Mouse (Mus musculus) myocyte (in vitro differentiated cells): ENCODE results near the gene Rgs9bp. TPM values are rescaled to one million over a fixed set of nuclear protein-coding genes. Genes with fewer than 3 reads are reported as not detected.

Source experiments
- H3K27me3 ChIP-seq: one replicate; pipeline ENCODE4 v1.6.1; 2011; ENCODE audit not compliant: control insufficient read depth, insufficient read depth, insufficient read length
- H3K36me3 ChIP-seq: one replicate; pipeline ENCODE4 v1.6.1; 2011; ENCODE audit not compliant: control insufficient read depth, insufficient read depth
- H3K4me2 ChIP-seq: one replicate; pipeline ENCODE4 v1.6.1; 2011; ENCODE audit warnings: low read depth, control low read depth
- H3K4me3 ChIP-seq: one replicate; pipeline ENCODE4 v1.5.1; 2011; ENCODE audit warnings: mild to moderate bottlenecking, control low read depth, moderate library complexity
- H3K79me2 ChIP-seq: one replicate; pipeline ENCODE4 v1.6.1; 2011; ENCODE audit not compliant: control insufficient read depth, insufficient read depth
- H3ac ChIP-seq: one replicate; pipeline ENCODE4 v1.6.1; 2011; ENCODE audit not compliant: control insufficient read depth, insufficient read length
- CEBPB ChIP-seq: IDR thresholded peaks from 2 replicates; pipeline ENCODE4 v1.6.1; 2011; ENCODE audit warnings: mild to moderate bottlenecking, moderate library complexity; ENCODE audit not compliant: poor library complexity, insufficient read depth, severe bottlenecking
- E2F4 ChIP-seq: IDR thresholded peaks from one replicate; pipeline ENCODE4 v1.6.1; 2011; ENCODE audit warnings: mild to moderate bottlenecking, control low read depth, moderate library complexity; ENCODE audit not compliant: insufficient read depth
- MAX ChIP-seq: IDR thresholded peaks from one replicate; pipeline ENCODE4 v1.6.1; 2011; ENCODE audit warnings: low read depth, mild to moderate bottlenecking, control low read depth
- MYOD1 ChIP-seq, 3 experiments: IDR thresholded peaks; one replicate each; pipeline ENCODE4 v1.6.1; 2011; ENCODE audit warnings: control low read depth in 2 of 3, low read depth in 2 of 3, mild to moderate bottlenecking in 2 of 3, moderate library complexity in 1 of 3; ENCODE audit not compliant: insufficient read length in 2 of 3, control insufficient read depth in 1 of 3
- MYOG ChIP-seq, 3 experiments: IDR thresholded peaks; one replicate each; pipeline ENCODE4 v1.6.1; 2011; ENCODE audit warnings: control low read depth in 2 of 3, low read depth in 2 of 3, mild to moderate bottlenecking in 2 of 3; ENCODE audit not compliant: insufficient read length in 2 of 3, control insufficient read depth in 1 of 3, insufficient read depth in 1 of 3
- POLR2A ChIP-seq: IDR thresholded peaks from one replicate; pipeline ENCODE4 v1.6.1; 2011; ENCODE audit warnings: low read depth, mild to moderate bottlenecking, control low read depth, moderate library complexity; ENCODE audit not compliant: insufficient read length
- POLR2AphosphoS2 ChIP-seq: IDR thresholded peaks from one replicate; pipeline ENCODE4 v1.6.1; 2011; ENCODE audit warnings: low read depth, control low read depth; ENCODE audit not compliant: insufficient read length
- REST ChIP-seq: IDR thresholded peaks from one replicate; pipeline ENCODE4 v1.6.1; 2011; ENCODE audit warnings: mild to moderate bottlenecking, control low read depth, moderate library complexity; ENCODE audit not compliant: insufficient read depth, insufficient read length
- SRF ChIP-seq: IDR thresholded peaks from one replicate; pipeline ENCODE4 v1.6.1; 2011; ENCODE audit warnings: low read depth; ENCODE audit not compliant: control insufficient read depth, insufficient read length
- TCF12 ChIP-seq: IDR thresholded peaks from one replicate; pipeline ENCODE4 v1.6.1; 2011; ENCODE audit warnings: mild to moderate bottlenecking, control low read depth; ENCODE audit not compliant: poor library complexity, insufficient read depth, severe bottlenecking
- TCF3 ChIP-seq: IDR thresholded peaks from one replicate; pipeline ENCODE4 v1.6.1; 2011; ENCODE audit warnings: low read depth, control low read depth; ENCODE audit not compliant: insufficient read length
- USF1 ChIP-seq: IDR thresholded peaks from one replicate; pipeline ENCODE4 v1.6.1; 2011; ENCODE audit warnings: low read depth, mild to moderate bottlenecking, control low read depth, moderate library complexity
- polyA plus RNA-seq: library from polyadenylated mRNA; unstranded; fragments of >200 nt; fragmentation: generic; extraction: Trizol; gene quantifications from one replicate; pipeline ENCODE4 v1.2.1, GENCODE M21; 2012; ENCODE audit warnings: missing spikeins

Gene Rgs9bp
- polyA plus RNA-seq, 1 experiment = not detected

GRCm38 (mm10) chr7:35617513-35617912 lies 32.1 kb upstream of the Rgs9bp start:
- Histone ChIP-seq H3K36me3 (no peaks in the 10 kb centered on the region), H3K79me2 (no peaks in the 10 kb centered on the region), H3K27me3 (no peaks in the 10 kb centered on the region), H3K4me3 (no peak overlapping the region), H3K4me2 (no peak overlapping the region), H3ac (no peak overlapping the region)
- no peak for TF ChIP-seq POLR2A
- no peak for TF ChIP-seq MYOD1 (IDR thresholded peaks at IDR 0.05; ENCODE audit: control insufficient read depth in 1 of 3, insufficient read length in 2 of 3, low read depth in 2 of 3)
- no peak for TF ChIP-seq TCF12
- TF ChIP-seq POLR2AphosphoS2 = no peak
- TF ChIP-seq CEBPB = no peak
- TF ChIP-seq E2F4 = no peak
- no peak for TF ChIP-seq SRF
- no peak for TF ChIP-seq TCF3

GRCm38 (mm10) chr7:35609245-35609644 lies 23.9 kb upstream of the Rgs9bp start:
- Histone ChIP-seq H3K79me2 (no peaks in the 10 kb centered on the region), H3K36me3 (peaks cover 3% of the 10 kb centered on the region), H3ac (no peak overlapping the region), H3K4me3 (no peak overlapping the region), H3K27me3 (no peaks in the 10 kb centered on the region), H3K4me2 (no peak overlapping the region)
- TF ChIP-seq CEBPB = no peak
- TF ChIP-seq SRF = no peak

GRCm38 (mm10) chr7:35606816-35607215 lies 21.4 kb upstream of the Rgs9bp start:
- no peaks in the 10 kb centered on the region for H3K27me3 ChIP-seq
- no peak overlapping the region for H3K4me3 ChIP-seq
- no peaks in the 10 kb centered on the region for H3K79me2 ChIP-seq
- no peak overlapping the region for H3ac ChIP-seq
- H3K36me3 ChIP-seq = peaks cover 6% of the 10 kb centered on the region
- no peak for TF ChIP-seq REST
- TF ChIP-seq MYOD1 (IDR thresholded peaks at IDR 0.05; ENCODE audit: control insufficient read depth in 1 of 3, insufficient read length in 2 of 3, low read depth in 2 of 3) = no peak
- H3K4me2 ChIP-seq = no peak overlapping the region

GRCm38 (mm10) chr7:35602766-35603165 lies 17.4 kb upstream of the Rgs9bp start:
- peaks cover 4% of the 10 kb centered on the region for H3K36me3 ChIP-seq
- no peaks in the 10 kb centered on the region for H3K27me3 ChIP-seq
- H3K4me2 ChIP-seq = no peak overlapping the region
- H3K4me3 ChIP-seq = no peak overlapping the region
- H3ac ChIP-seq = no peak overlapping the region
- no peaks in the 10 kb centered on the region for H3K79me2 ChIP-seq
- TF ChIP-seq MAX = no peak
- no peak for TF ChIP-seq POLR2A

DNA sequence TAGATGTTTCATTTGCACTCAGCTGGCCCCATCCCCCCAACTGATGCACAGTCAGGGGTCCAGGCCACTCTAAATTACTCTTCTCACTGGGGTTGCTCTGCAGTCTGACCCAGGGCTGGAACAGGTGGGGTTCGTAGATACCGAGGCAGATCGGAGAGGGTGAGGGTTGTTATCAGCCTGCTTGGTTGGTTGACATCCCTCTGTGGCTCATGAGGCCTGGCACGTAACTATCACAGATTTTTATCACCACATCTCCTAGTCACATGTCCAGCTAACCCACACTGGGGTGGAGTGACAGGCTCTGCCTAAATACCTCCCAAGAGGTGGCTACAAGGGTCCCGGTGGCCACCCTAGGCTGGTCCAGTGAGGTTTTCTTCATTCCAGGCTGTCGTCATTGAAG lies 15.7 kb upstream of the Rgs9bp start:
- H3K4me3 ChIP-seq = no peak overlapping the region
- peaks cover 4% of the 10 kb centered on the region for H3K36me3 ChIP-seq

DNA sequence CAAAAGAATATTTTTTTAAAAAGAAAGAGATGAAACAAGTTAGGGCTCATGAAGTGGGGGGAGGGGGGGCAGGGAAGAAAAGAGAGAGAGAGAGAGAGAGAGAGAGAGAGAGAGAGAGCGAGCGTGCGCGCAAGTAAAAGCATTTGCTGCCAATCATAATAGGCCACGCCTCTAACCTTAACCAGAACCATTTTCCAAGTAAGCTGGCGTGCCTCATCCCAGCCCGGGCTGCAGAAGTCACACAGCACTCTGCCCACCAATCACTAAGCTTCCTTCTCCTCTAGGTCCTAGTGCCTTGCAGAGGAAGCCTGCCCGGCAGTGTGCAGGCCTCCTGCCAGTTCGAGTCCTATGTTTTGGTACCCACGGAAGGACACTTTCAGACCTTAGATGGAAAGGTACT lies 14.6 kb upstream of the Rgs9bp start:
- H3K36me3 ChIP-seq = peaks cover 4% of the 10 kb centered on the region

More for the DNA sequence above, 15.7 kb upstream of the Rgs9bp start:
- H3K79me2 ChIP-seq = no peaks in the 10 kb centered on the region
- H3K4me2 ChIP-seq = no peak overlapping the region
- no peaks in the 10 kb centered on the region for H3K27me3 ChIP-seq
- TF ChIP-seq CEBPB (no peak), POLR2A (no peak), E2F4 (no peak), POLR2AphosphoS2 (no peak), MYOD1 (IDR thresholded peaks at IDR 0.05; ENCODE audit: control insufficient read depth in 1 of 3, insufficient read length in 2 of 3, low read depth in 2 of 3) (no peak), REST (no peak), MAX (no peak), SRF (no peak), TCF12 (no peak), USF1 (no peak), MYOG (IDR thresholded peaks at IDR 0.05; ENCODE audit: control insufficient read depth in 1 of 3, insufficient read depth in 1 of 3, insufficient read length in 2 of 3, low read depth in 2 of 3) (no peak), TCF3 (no peak)
- no peak overlapping the region for H3ac ChIP-seq

More for the DNA sequence above, 14.6 kb upstream of the Rgs9bp start:
- TF ChIP-seq USF1 = no peak
- no peak for TF ChIP-seq POLR2A
- TF ChIP-seq SRF = no peak
- no peak for TF ChIP-seq TCF12
- Histone ChIP-seq H3ac (no peak overlapping the region), H3K79me2 (no peaks in the 10 kb centered on the region), H3K27me3 (no peaks in the 10 kb centered on the region), H3K4me3 (no peak overlapping the region), H3K4me2 (no peak overlapping the region)
